Mouse (Mus musculus) inflammation-experienced regulatory T-cells (primary cell): ENCODE data around the gene AI661453. TPM values are rescaled to one million over a fixed set of nuclear protein-coding genes. Genes with fewer than 3 reads are reported as not detected.

Experiments used
- polyA plus RNA-seq, 2 experiments: library from polyadenylated mRNA; unstranded; fragments of 100-300 nt; shearing (Covaris generic); gene quantifications; one replicate each; pipeline ENCODE4 v1.2.1; 2017

AI661453 gene
- polyA plus RNA-seq: under 1 TPM in 1 of 2 experiments, not detected in 1; 0.27 TPM

GRCm38 (mm10) chr17:47436156-47436906, at the start of gene AI661453:
Gene AI661453, plus strand, starts transcription at chr17:47436615.

GRCm38 (mm10) chr17:47400451-47400850, 36.0 kb upstream of the AI661453 start, which contains the start of gene Guca1a:
Gene Guca1a, minus strand, starts transcription at chr17:47400584.

GRCm38 (mm10) chr17:47436907-47437547, 612 bp downstream of the AI661453 start, which contains the start of gene 1700001C19Rik:
Gene 1700001C19Rik, minus strand, starts transcription at chr17:47437376.

GRCm38 (mm10) chr17:47501946-47502706, 65.7 kb downstream of the AI661453 start, which contains the start of gene Taf8:
Gene Taf8, minus strand, starts transcription at chr17:47502292.

GRCm38 (mm10) chr17:47504941-47505346, 68.5 kb downstream of the AI661453 start, which contains the start of gene Ccnd3:
Gene Ccnd3, plus strand, starts transcription at chr17:47505051.

Other genes starting within 250 kb of the AI661453 start
- 10 to 100 TPM; 39.4 to 46.8 TPM for gene Mrps10, start 67.7 kb upstream of the AI661453 start, polyA plus RNA-seq
- 1 to 10 TPM; 2.0 to 5.0 TPM for gene Guca1b, start 51.2 kb upstream of the AI661453 start, polyA plus RNA-seq
- gene Guca1a, start 36.0 kb upstream of the AI661453 start, polyA plus RNA-seq: under 1 TPM; 0.42 to 0.88 TPM
- 1 to 10 TPM in 1 of 2 experiments, under 1 TPM in 1; 0.34 to 1.3 TPM for gene 1700001C19Rik, start 761 bp downstream of the AI661453 start, polyA plus RNA-seq
- 10 to 100 TPM; 49.2 to 64.5 TPM for gene Taf8, start 65.7 kb downstream of the AI661453 start, polyA plus RNA-seq
- 100 to 1,000 TPM; 243 to 395 TPM for gene Ccnd3, start 68.4 kb downstream of the AI661453 start, polyA plus RNA-seq
- 10 to 100 TPM; 14.9 to 18.2 TPM for gene Bysl, start 174.9 kb downstream of the AI661453 start, polyA plus RNA-seq
- gene Med20, start 175.0 kb downstream of the AI661453 start, polyA plus RNA-seq: 10 to 100 TPM; 31.8 to 46.6 TPM
- gene Gm20517, start 175.0 kb downstream of the AI661453 start, polyA plus RNA-seq: 1 to 10 TPM; 1.5 to 2.4 TPM
- gene Usp49, start 194.1 kb downstream of the AI661453 start, polyA plus RNA-seq: 1 to 10 TPM; 1.7 to 1.9 TPM